Mouse (Mus musculus): ENCODE measurements at regions not wholly inside any gene's neighbourhood (a gene's known extent, or its start where the extent isn't known, plus 50 kb on each side); places are given as distances from the start of the nearest gene placed in this dataset.

DNA sequence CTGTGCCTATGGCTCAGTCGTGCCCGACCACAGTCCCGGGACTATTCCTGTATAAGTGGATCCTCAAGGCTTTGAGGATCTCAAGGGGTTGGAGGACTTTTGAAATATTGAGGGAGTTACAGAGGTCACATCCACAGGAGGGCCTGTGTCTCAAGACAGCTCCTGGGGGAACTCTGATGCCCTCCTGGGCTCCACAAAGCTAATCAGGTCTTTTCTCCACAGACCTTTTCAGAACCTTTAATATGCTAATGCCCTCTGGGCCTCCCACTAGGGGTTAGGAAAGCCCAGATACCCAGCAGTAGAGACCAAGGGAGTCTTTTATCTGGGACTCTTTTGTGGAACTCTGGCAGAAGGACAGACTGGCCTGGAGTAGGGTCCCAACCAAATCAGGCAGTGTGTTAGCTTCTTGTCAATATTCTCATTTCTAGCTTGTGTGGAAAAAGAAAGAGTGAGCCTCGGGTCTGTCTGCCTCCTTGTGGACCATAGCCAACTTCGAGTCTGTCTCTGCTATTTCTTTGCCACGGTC, 107.4 kb upstream of the Gm26897 start:
- Histone ChIP-seq H3K27ac (ENCODE audit: low read length) (no peak overlapping the region), H3K9ac (replicated peaks; ENCODE audit: low read length) (no peak overlapping the region), H3K27me3 (ENCODE audit: insufficient read depth, low read length) (0 out of 2 replicates have a peak, but pooled peaks cover 4% of the 10 kb centered on the region), H3K4me2 (replicated peaks; ENCODE audit: low read depth, low read length) (no peak overlapping the region), H3K4me1 (ENCODE audit: insufficient read depth, low read length) (peaks cover 5% of the 10 kb centered on the region), H3K36me3 (ENCODE audit: insufficient read depth, low read length) (no peaks in the 10 kb centered on the region), H3K4me3 (ENCODE audit: low read length) (no peak overlapping the region), H3K9me3 (ENCODE audit: low read length) (no peaks in the 10 kb centered on the region)
- 32% methylated on average over 6 of the region's 6 CpGs for WGBS
- ATAC-seq (ENCODE audit: low FRiP score, low TSS enrichment): no peak

GRCm38 (mm10) chr5:111630313-111630844, 103.3 kb upstream of the Gm26897 start:
- 0 out of 2 replicates have a peak, but pooled peaks have one; percentile 35 for ATAC-seq (ENCODE audit: low FRiP score, low TSS enrichment)
- 93% methylated on average over 3 of the region's 3 CpGs for WGBS
- no peak overlapping the region for H3K27ac ChIP-seq (ENCODE audit: low read length)

GRCm38 (mm10) chr5:111631572-111632161, 102.1 kb upstream of the Gm26897 start:
- Histone ChIP-seq H3K4me2 (replicated peaks; ENCODE audit: low read depth, low read length) (peak overlapping the region; percentile 38), H3K27ac (ENCODE audit: low read length) (peak overlapping the region; percentile 93), H3K9ac (replicated peaks; ENCODE audit: low read length) (peak overlapping the region; percentile 51; the same call in 1 of the 2 replicates), H3K4me1 (ENCODE audit: insufficient read depth, low read length) (peaks cover 13% of the 10 kb centered on the region), H3K27me3 (ENCODE audit: insufficient read depth, low read length) (no peaks in the 10 kb centered on the region), H3K4me3 (ENCODE audit: low read length) (no peak overlapping the region), H3K9me3 (ENCODE audit: low read length) (peaks cover 8% of the 10 kb centered on the region; the same call in 1 of the 2 replicates), H3K36me3 (ENCODE audit: insufficient read depth, low read length) (no peaks in the 10 kb centered on the region)
- peak; percentile 74 for ATAC-seq (ENCODE audit: low FRiP score, low TSS enrichment)
- 18% methylated on average over 18 of the region's 18 CpGs for WGBS

More at GRCm38 (mm10) chr5:111630313-111630844, 103.3 kb upstream of the Gm26897 start:
- Histone ChIP-seq H3K4me3 (ENCODE audit: low read length) (no peak overlapping the region), H3K27me3 (ENCODE audit: insufficient read depth, low read length) (no peaks in the 10 kb centered on the region), H3K9ac (replicated peaks; ENCODE audit: low read length) (no peak overlapping the region), H3K36me3 (ENCODE audit: insufficient read depth, low read length) (no peaks in the 10 kb centered on the region), H3K9me3 (ENCODE audit: low read length) (peaks cover 8% of the 10 kb centered on the region; the same call in 1 of the 2 replicates), H3K4me2 (replicated peaks; ENCODE audit: low read depth, low read length) (no peak overlapping the region), H3K4me1 (ENCODE audit: insufficient read depth, low read length) (peaks cover 13% of the 10 kb centered on the region)

GRCm38 (mm10) chr5:111635092-111635491, 98.6 kb upstream of the Gm26897 start:
- Histone ChIP-seq H3K27ac (ENCODE audit: low read length) (no peak overlapping the region), H3K36me3 (ENCODE audit: insufficient read depth, low read length) (no peaks in the 10 kb centered on the region), H3K9ac (replicated peaks; ENCODE audit: low read length) (no peak overlapping the region), H3K4me3 (ENCODE audit: low read length) (no peak overlapping the region), H3K9me3 (ENCODE audit: low read length) (peaks cover 8% of the 10 kb centered on the region; the same call in 1 of the 2 replicates), H3K4me1 (ENCODE audit: insufficient read depth, low read length) (peaks cover 22% of the 10 kb centered on the region), H3K27me3 (ENCODE audit: insufficient read depth, low read length) (peaks cover 5% of the 10 kb centered on the region; the same call in 1 of the 2 replicates), H3K4me2 (replicated peaks; ENCODE audit: low read depth, low read length) (no peak overlapping the region)
- no peak for ATAC-seq (ENCODE audit: low FRiP score, low TSS enrichment)
- WGBS: 72% methylated on average over 5 of the region's 5 CpGs

DNA sequence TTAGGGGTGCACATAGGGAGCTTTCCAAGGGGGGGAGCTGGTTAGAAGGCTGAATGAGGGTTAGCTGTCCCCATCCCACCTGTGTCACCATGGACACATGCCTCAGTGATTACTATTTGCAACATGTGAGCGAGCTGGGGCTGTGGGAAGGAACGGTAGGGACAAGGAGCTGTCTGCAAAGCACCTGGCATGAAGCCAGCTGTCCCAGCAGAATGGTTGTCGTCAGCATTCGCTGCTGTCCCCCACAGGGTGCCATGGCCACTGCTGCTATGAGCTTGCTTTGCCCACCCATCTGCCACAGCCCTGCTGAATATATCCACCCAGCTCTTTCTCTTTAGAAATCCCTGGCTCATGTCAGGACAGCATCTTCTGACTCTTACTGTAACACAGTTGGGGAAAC, 96.8 kb upstream of the Gm26897 start:
- Histone ChIP-seq H3K9me3 (ENCODE audit: low read length) (peaks cover 8% of the 10 kb centered on the region; the same call in 1 of the 2 replicates), H3K27me3 (ENCODE audit: insufficient read depth, low read length) (peaks cover 5% of the 10 kb centered on the region; the same call in 1 of the 2 replicates), H3K4me2 (replicated peaks; ENCODE audit: low read depth, low read length) (no peak overlapping the region), H3K27ac (ENCODE audit: low read length) (no peak overlapping the region), H3K4me1 (ENCODE audit: insufficient read depth, low read length) (peaks cover 14% of the 10 kb centered on the region), H3K36me3 (ENCODE audit: insufficient read depth, low read length) (no peaks in the 10 kb centered on the region), H3K9ac (replicated peaks; ENCODE audit: low read length) (no peak overlapping the region), H3K4me3 (ENCODE audit: low read length) (no peak overlapping the region)
- no peak for ATAC-seq (ENCODE audit: low FRiP score, low TSS enrichment)
- 37% methylated on average over 4 of the region's 4 CpGs for WGBS

- ATAC-seq (ENCODE audit: low FRiP score, low TSS enrichment): no peak
- Histone ChIP-seq H3K9ac (replicated peaks; ENCODE audit: low read length) (no peak overlapping the region), H3K4me2 (replicated peaks; ENCODE audit: low read depth, low read length) (no peak overlapping the region), H3K36me3 (ENCODE audit: insufficient read depth, low read length) (no peaks in the 10 kb centered on the region), H3K27me3 (ENCODE audit: insufficient read depth, low read length) (peaks cover 5% of the 10 kb centered on the region; the same call in 1 of the 2 replicates), H3K4me1 (ENCODE audit: insufficient read depth, low read length) (peaks cover 13% of the 10 kb centered on the region), H3K4me3 (ENCODE audit: low read length) (no peak overlapping the region), H3K9me3 (ENCODE audit: low read length) (peaks cover 5% of the 10 kb centered on the region; the same call in 1 of the 2 replicates), H3K27ac (ENCODE audit: low read length) (no peak overlapping the region)
- 55% methylated on average over 7 of the region's 7 CpGs for WGBS
Observed at GRCm38 (mm10) chr5:111638306-111638705, 95.4 kb upstream of the Gm26897 start.

GRCm38 (mm10) chr5:111639476-111640287, 94.0 kb upstream of the Gm26897 start:
- H3K27ac ChIP-seq (ENCODE audit: low read length): no peak overlapping the region
- peak overlapping the region; percentile 17; the same call in 1 of the 2 replicates for H3K4me3 ChIP-seq (ENCODE audit: low read length)
- peaks cover 13% of the 10 kb centered on the region for H3K4me1 ChIP-seq (ENCODE audit: insufficient read depth, low read length)
- peak overlapping the region; percentile 30 for H3K9ac ChIP-seq (replicated peaks; ENCODE audit: low read length)
- H3K27me3 ChIP-seq (ENCODE audit: insufficient read depth, low read length): peaks cover 5% of the 10 kb centered on the region; the same call in 1 of the 2 replicates
- H3K36me3 ChIP-seq (ENCODE audit: insufficient read depth, low read length): no peaks in the 10 kb centered on the region
- H3K9me3 ChIP-seq (ENCODE audit: low read length): no peaks in the 10 kb centered on the region
- WGBS: 6% methylated on average over 21 of the region's 29 CpGs
- ATAC-seq (ENCODE audit: low FRiP score, low TSS enrichment): no peak
- H3K4me2 ChIP-seq (replicated peaks; ENCODE audit: low read depth, low read length): peak overlapping the region; percentile 40

DNA sequence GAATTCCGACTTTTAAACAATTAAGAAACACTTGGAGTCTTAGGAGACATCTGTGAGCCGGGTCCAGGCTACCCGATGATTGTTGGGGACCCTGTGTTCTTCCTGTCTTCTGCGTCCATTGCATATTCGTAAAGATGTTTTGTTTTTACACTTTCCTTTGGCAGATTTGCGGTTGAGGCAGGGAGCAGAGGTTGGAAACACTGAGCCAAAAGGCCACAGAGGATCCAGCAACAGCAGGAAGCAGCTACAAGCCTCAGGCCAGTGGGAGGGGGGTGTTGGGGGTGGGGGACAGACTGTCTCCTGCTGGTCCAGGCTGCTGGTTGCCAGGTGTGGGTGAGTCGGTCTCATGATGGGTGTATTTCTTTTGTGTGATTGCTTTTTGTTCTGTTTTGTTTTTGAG, 92.7 kb upstream of the Gm26897 start:
- H3K36me3 ChIP-seq (ENCODE audit: insufficient read depth, low read length): no peaks in the 10 kb centered on the region
- no peak for ATAC-seq (ENCODE audit: low FRiP score, low TSS enrichment)
- no peak overlapping the region for H3K9ac ChIP-seq (replicated peaks; ENCODE audit: low read length)
- 49% methylated on average over 7 of the region's 7 CpGs for WGBS
- no peaks in the 10 kb centered on the region for H3K9me3 ChIP-seq (ENCODE audit: low read length)
- H3K27ac ChIP-seq (ENCODE audit: low read length): no peak overlapping the region; the same call in 1 of the 2 replicates
- peaks cover 5% of the 10 kb centered on the region; the same call in 1 of the 2 replicates for H3K27me3 ChIP-seq (ENCODE audit: insufficient read depth, low read length)
- no peak overlapping the region for H3K4me2 ChIP-seq (replicated peaks; ENCODE audit: low read depth, low read length)
- H3K4me3 ChIP-seq (ENCODE audit: low read length): no peak overlapping the region
- H3K4me1 ChIP-seq (ENCODE audit: insufficient read depth, low read length): peaks cover 13% of the 10 kb centered on the region

GRCm38 (mm10) chr5:111641685-111642084, 92.0 kb upstream of the Gm26897 start:
- Histone ChIP-seq H3K9ac (replicated peaks; ENCODE audit: low read length) (no peak overlapping the region), H3K4me1 (ENCODE audit: insufficient read depth, low read length) (peaks cover 13% of the 10 kb centered on the region), H3K27ac (ENCODE audit: low read length) (no peak overlapping the region), H3K27me3 (ENCODE audit: insufficient read depth, low read length) (peaks cover 5% of the 10 kb centered on the region; the same call in 1 of the 2 replicates), H3K4me2 (replicated peaks; ENCODE audit: low read depth, low read length) (no peak overlapping the region), H3K9me3 (ENCODE audit: low read length) (no peaks in the 10 kb centered on the region), H3K36me3 (ENCODE audit: insufficient read depth, low read length) (no peaks in the 10 kb centered on the region), H3K4me3 (ENCODE audit: low read length) (no peak overlapping the region)
- 91% methylated on average over 4 of the region's 4 CpGs for WGBS
- no peak for ATAC-seq (ENCODE audit: low FRiP score, low TSS enrichment)
